Mouse (Mus musculus) CH12.LX (cell line): ENCODE measurements around the gene Ano1. TPM values are rescaled to one million over a fixed set of nuclear protein-coding genes. Genes with fewer than 3 reads are reported as not detected.

Experiments
- DNase-seq: peaks from one replicate; pipeline ENCODE4 v3.0.0-alpha.2; 2013; ENCODE audit errors: extremely low read depth
- H3K27ac ChIP-seq: 2 replicates; pipeline ENCODE4 v1.5.1; 2012; ENCODE audit warnings: low read depth, mild to moderate bottlenecking, control low read depth, moderate library complexity; ENCODE audit not compliant: insufficient read depth
- H3K27me3 ChIP-seq: replicated peaks from 2 replicates; pipeline ENCODE3; 2012; ENCODE audit warnings: inconsistent platforms
- H3K36me3 ChIP-seq, 2 experiments: replicated peaks in 1 of 2; 2 replicates each; pipeline versions ENCODE3 to v1.6.1; 2012; ENCODE audit warnings: inconsistent platforms in 1 of 2, low read length in 1 of 2, mild to moderate bottlenecking in 1 of 2, mixed read lengths in 1 of 2, moderate library complexity in 1 of 2; ENCODE audit not compliant: control insufficient read depth in 1 of 2, insufficient read depth in 1 of 2
- H3K4me1 ChIP-seq, 2 experiments: 2 replicates each; pipeline ENCODE4 v1.6.1; 2012; ENCODE audit warnings: inconsistent platforms in 1 of 2, moderate library complexity in 1 of 2; ENCODE audit not compliant: insufficient read depth in 2 of 2, control insufficient read depth in 1 of 2
- H3K4me2 ChIP-seq: 2 replicates; pipeline ENCODE4 v1.6.1; 2012; ENCODE audit warnings: low read depth, mild to moderate bottlenecking, control low read depth; ENCODE audit not compliant: poor library complexity, insufficient read depth, severe bottlenecking
- H3K4me3 ChIP-seq, 3 experiments: fragments of 150-350 bp in 1 of 3; sonication (generic) in 1 of 3; replicated peaks in 1 of 3; 2 replicates each; pipeline versions ENCODE3 to v1.5.1; 2011 to 2012; ENCODE audit warnings: low read depth in 2 of 3, low read length in 2 of 3, mild to moderate bottlenecking in 2 of 3, moderate library complexity in 2 of 3, control low read depth in 1 of 3, improper control_type of control experiment in 1 of 3, inconsistent platforms in 1 of 3, mixed read lengths in 1 of 3; ENCODE audit not compliant: poor library complexity in 1 of 3
- H3K79me2 ChIP-seq: replicated peaks from 2 replicates; pipeline ENCODE4 v1.6.1; 2012; ENCODE audit warnings: mild to moderate bottlenecking, moderate library complexity; ENCODE audit not compliant: control insufficient read depth, poor library complexity, insufficient read depth, severe bottlenecking; ENCODE audit errors: extremely low read depth
- H3K9ac ChIP-seq: 2 replicates; pipeline ENCODE4 v1.6.1; 2012; ENCODE audit warnings: low read depth, mild to moderate bottlenecking, control low read depth, moderate library complexity; ENCODE audit not compliant: insufficient read depth
- H3K9me3 ChIP-seq: replicated peaks from 2 replicates; pipeline ENCODE3; 2012; ENCODE audit warnings: low read length, inconsistent platforms, mixed read lengths
- BHLHE40 ChIP-seq: IDR thresholded peaks from 2 replicates; pipeline ENCODE4 v1.6.1; 2011; ENCODE audit warnings: mild to moderate bottlenecking, low read depth, low read length, improper control_type of control experiment
- CHD1 ChIP-seq: IDR thresholded peaks from 2 replicates; pipeline ENCODE4 v1.6.1; 2012; ENCODE audit warnings: low read depth, low read length, improper control_type of control experiment, inconsistent platforms
- CHD2 ChIP-seq: IDR thresholded peaks from 2 replicates; pipeline ENCODE4 v1.6.1; 2011; ENCODE audit warnings: low read length, improper control_type of control experiment
- E2F4 ChIP-seq: IDR thresholded peaks from 2 replicates; pipeline ENCODE4 v1.6.1; 2011; ENCODE audit warnings: low read depth, low read length, improper control_type of control experiment; ENCODE audit not compliant: insufficient replicate concordance
- EP300 ChIP-seq: IDR thresholded peaks from 2 replicates; pipeline ENCODE4 v1.6.1; 2011; ENCODE audit warnings: low read length, improper control_type of control experiment
- ETS1 ChIP-seq: conservative IDR thresholded peaks from 2 replicates; pipeline ENCODE4 v1.6.1; 2012; ENCODE audit warnings: low read depth, mild to moderate bottlenecking, inconsistent platforms, low read length, improper control_type of control experiment, moderate library complexity
- GABPA ChIP-seq: IDR thresholded peaks from 2 replicates; pipeline ENCODE4 v1.6.1; 2012; ENCODE audit warnings: low read depth, low read length, improper control_type of control experiment, inconsistent platforms; ENCODE audit not compliant: insufficient replicate concordance
- HCFC1 ChIP-seq: IDR thresholded peaks from 2 replicates; pipeline ENCODE4 v1.6.1; 2012; ENCODE audit warnings: low read depth, mild to moderate bottlenecking, inconsistent platforms, low read length, improper control_type of control experiment
- JUN ChIP-seq: IDR thresholded peaks from 2 replicates; pipeline ENCODE4 v1.6.1; 2011; ENCODE audit warnings: low read depth, mild to moderate bottlenecking, low read length, improper control_type of control experiment, moderate library complexity; ENCODE audit not compliant: insufficient read depth
- KAT2A ChIP-seq: IDR thresholded peaks from 2 replicates; pipeline ENCODE4 v1.6.1; 2012; ENCODE audit warnings: low read length, improper control_type of control experiment, inconsistent platforms; ENCODE audit not compliant: insufficient replicate concordance
- MAFK ChIP-seq: IDR thresholded peaks from 2 replicates; pipeline ENCODE4 v1.6.1; 2011; ENCODE audit warnings: low read length, improper control_type of control experiment; ENCODE audit not compliant: insufficient replicate concordance
- MAZ ChIP-seq: IDR thresholded peaks from 2 replicates; pipeline ENCODE4 v1.6.1; 2012; ENCODE audit warnings: low read depth, mild to moderate bottlenecking, inconsistent platforms, low read length, improper control_type of control experiment, moderate library complexity
- MEF2A ChIP-seq: IDR thresholded peaks from 2 replicates; pipeline ENCODE4 v1.6.1; 2014; ENCODE audit warnings: low read depth, mild to moderate bottlenecking, inconsistent platforms, low read length, improper control_type of control experiment, borderline replicate concordance
- MXI1 ChIP-seq: IDR thresholded peaks from 2 replicates; pipeline ENCODE4 v1.6.1; 2011; ENCODE audit warnings: mild to moderate bottlenecking, low read depth, low read length, improper control_type of control experiment
- NELFE ChIP-seq: IDR thresholded peaks from 2 replicates; pipeline ENCODE4 v1.6.1; 2011; ENCODE audit warnings: low read depth, low read length, improper control_type of control experiment
- POLR2A ChIP-seq: IDR thresholded peaks from 2 replicates; pipeline ENCODE4 v1.6.1; 2011; ENCODE audit warnings: low read depth, mild to moderate bottlenecking, improper control_type of control experiment, low read length
- POLR2AphosphoS2 ChIP-seq: IDR thresholded peaks from 2 replicates; pipeline ENCODE4 v1.6.1; 2011; ENCODE audit warnings: low read depth, low read length, improper control_type of control experiment
- RCOR1 ChIP-seq: conservative IDR thresholded peaks from 2 replicates; pipeline ENCODE4 v1.6.1; 2012; ENCODE audit warnings: low read depth, mild to moderate bottlenecking, inconsistent platforms, low read length, improper control_type of control experiment
- UBTF ChIP-seq: IDR thresholded peaks from 2 replicates; pipeline ENCODE4 v1.6.1; 2012; ENCODE audit warnings: low read depth, mild to moderate bottlenecking, inconsistent platforms, low read length, improper control_type of control experiment, moderate library complexity
- ZC3H11A ChIP-seq: IDR thresholded peaks from 2 replicates; pipeline ENCODE4 v1.6.1; 2012; ENCODE audit warnings: low read depth, mild to moderate bottlenecking, inconsistent platforms, low read length, improper control_type of control experiment
- dilution Hi-C: fragments of 300-500 bp; cut with MboI; formaldehyde crosslinking; loops from 2 replicates; pipeline ENCODE4 v1.14.3; 2020; ENCODE audit warnings: low sequenced_read_pairs; ENCODE audit not compliant: extremely low pct_unique_long_range_greater_than_20kb, extremely low pct_ligation_motif_present
- in situ Hi-C: fragments of 300-500 bp; cut with MboI; formaldehyde crosslinking; loops from 3 replicates; pipeline ENCODE4 v1.14.3; 2019; ENCODE audit warnings: low sequenced_read_pairs, low pct_ligation_motif_present, low pct_unique_long_range_greater_than_20kb, mixed read lengths
- polyA plus RNA-seq: library from polyadenylated mRNA; unstranded; fragments of >175 nt; gene quantifications from 2 replicates; pipeline ENCODE4 v1.2.1, GENCODE M21; 2012; ENCODE audit warnings: low read depth; ENCODE audit not compliant: insufficient read length
- total RNA-seq, 2 experiments: library from RNA; depleted of rRNA; stranded (reverse); fragments of 300-350 nt in 1 of 2; fragments of >200 nt in 1 of 2; gene quantifications; 2 replicates each; pipeline ENCODE4 v1.2.3; 2012 to 2014

Ano1 gene
- total and polyA plus RNA-seq, 3 experiments: not detected

DNA sequence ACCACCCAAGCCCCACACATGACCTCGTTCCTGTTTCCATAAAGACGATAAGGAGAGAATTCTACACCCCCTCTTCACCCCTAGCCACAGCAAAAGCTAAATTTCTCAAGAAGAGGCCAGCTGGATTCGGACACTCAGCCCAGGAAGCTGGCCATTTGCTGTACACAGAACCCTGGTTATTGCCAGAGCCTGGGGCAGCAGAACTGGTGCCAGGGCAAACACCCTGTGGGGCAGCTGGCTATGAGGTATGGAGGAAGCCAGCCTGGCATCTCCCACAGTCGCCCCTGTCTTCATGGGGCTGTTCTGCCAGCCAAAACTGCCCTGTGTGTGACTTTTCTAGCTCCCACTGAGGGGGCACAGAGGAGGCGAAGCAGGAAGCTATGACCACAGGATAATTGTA is 104.2 kb downstream of the Ano1 start:
- dilution Hi-C loops: no loop called here
- peaks cover 92% of the 10 kb centered on the region for H3K27me3 ChIP-seq
- no peak for DNase-seq

DNA sequence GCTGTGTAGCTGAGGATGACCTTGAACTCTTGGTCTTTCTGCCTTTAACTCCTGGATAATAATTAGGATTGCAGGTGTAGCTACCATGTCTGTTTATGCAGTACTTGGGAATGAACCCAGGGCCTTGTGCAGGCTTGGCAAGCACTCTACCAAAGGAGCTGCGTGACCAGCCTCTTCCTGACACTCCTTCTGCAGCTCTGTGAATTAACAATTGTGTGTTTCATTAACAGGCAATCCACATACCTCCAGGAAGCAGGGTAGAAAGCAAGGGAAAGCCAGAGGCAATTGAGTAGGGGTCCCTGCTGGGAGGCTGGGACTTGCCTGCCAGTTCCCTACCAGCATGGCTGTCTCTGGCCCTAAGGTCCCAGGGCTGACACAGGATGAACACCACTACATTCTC is 111.0 kb downstream of the Ano1 start:
- no peaks in the 10 kb centered on the region for H3K4me1 ChIP-seq
- no peak overlapping the region for H3K4me2 ChIP-seq
- in situ Hi-C loops: no loop called here
- H3K9ac ChIP-seq: no peak overlapping the region
- dilution Hi-C loops: no loop called here
- no peaks in the 10 kb centered on the region for H3K79me2 ChIP-seq
- no peak for TF ChIP-seq E2F4
- no peak for TF ChIP-seq HCFC1
- TF ChIP-seq KAT2A: no peak
- no peak for TF ChIP-seq RCOR1
- no peak for TF ChIP-seq UBTF
- no peak for TF ChIP-seq NELFE
- TF ChIP-seq MXI1: no peak
- no peak for TF ChIP-seq MAZ
- no peak for TF ChIP-seq EP300
- no peak for TF ChIP-seq POLR2AphosphoS2
- no peak for TF ChIP-seq CHD2
- no peak for TF ChIP-seq GABPA
- no peak for TF ChIP-seq MEF2A
- TF ChIP-seq POLR2A: no peak
- no peak overlapping the region for H3K4me3 ChIP-seq
- H3K27ac ChIP-seq: no peak overlapping the region
- no peaks in the 10 kb centered on the region for H3K36me3 ChIP-seq
- H3K9me3 ChIP-seq: no peaks in the 10 kb centered on the region
- no peak for DNase-seq
- peaks cover 92% of the 10 kb centered on the region for H3K27me3 ChIP-seq

More for the DNA sequence above, 104.2 kb downstream of the Ano1 start:
- no peak overlapping the region for H3K27ac ChIP-seq
- H3K4me2 ChIP-seq: no peak overlapping the region
- no peak overlapping the region for H3K4me3 ChIP-seq
- no peaks in the 10 kb centered on the region for H3K79me2 ChIP-seq
- in situ Hi-C loops: no loop called here
- H3K4me1 ChIP-seq: peaks cover 0 to 3% of the 10 kb centered on the region in 2 experiments; a peak in 1 of 4 replicates
- no peak overlapping the region for H3K9ac ChIP-seq
- TF ChIP-seq MXI1 (no peak), E2F4 (no peak), ZC3H11A (no peak), MAFK (no peak), CHD1 (no peak), BHLHE40 (no peak), KAT2A (no peak), POLR2A (no peak), CHD2 (no peak), HCFC1 (no peak), MEF2A (no peak), ETS1 (no peak), EP300 (no peak), JUN (no peak)
- H3K9me3 ChIP-seq: no peaks in the 10 kb centered on the region
- H3K36me3 ChIP-seq: no peaks in the 10 kb centered on the region
